Mouse (Mus musculus) gastrocnemius, postnatal 10 days (tissue): ENCODE measurements around the gene Gm6351. TPM values are rescaled to one million over a fixed set of nuclear protein-coding genes. Genes with fewer than 3 reads are reported as not detected.
"Not testable (repeated sequence)": the region's sequence is repeated elsewhere in the genome, so short reads cannot be mapped to it uniquely, and the experiment has no call there.

Experiments
- DNase-seq: peaks from one replicate; pipeline ENCODE4 v3.0.0; 2021; ENCODE audit warnings: mixed read lengths
- long read RNA-seq, 2 experiments: library from polyadenylated mRNA; stranded (forward); transcript quantifications; one replicate each; pipeline ENCODE4 v2.0.0; 2021
- total RNA-seq, 2 experiments: library from RNA; stranded (reverse); gene quantifications; 2 replicates each; pipeline ENCODE4 v1.2.3; 2021

The Gm6351 gene
- not detected for total RNA-seq
- long read RNA-seq, experiment 1, result 0 reads
- long read RNA-seq, experiment 2, result 0 reads

DNA sequence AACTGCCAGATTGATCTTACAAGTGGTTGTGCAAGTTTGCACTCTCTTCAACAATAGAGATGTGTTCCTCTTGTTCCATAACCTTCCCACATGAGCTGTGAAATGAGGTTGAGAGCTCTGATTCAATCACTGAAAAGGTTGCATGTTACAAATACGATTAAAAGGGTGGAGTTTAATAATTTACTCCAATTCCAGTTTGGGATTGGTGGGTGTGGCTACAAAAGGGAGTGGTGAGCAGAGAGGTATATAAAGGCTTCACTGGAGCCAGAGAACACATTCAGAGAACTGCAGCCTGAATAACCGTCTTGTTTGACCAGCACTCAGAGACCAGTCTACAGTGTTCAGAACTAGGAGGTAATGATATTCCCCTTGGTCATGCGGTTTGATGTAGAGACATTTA lies at the start of gene Gm6351:
Gene Gm6351, plus strand, starts transcription at position 301 of the 400 bp plus-strand sequence.
- not testable (repeated sequence) for DNase-seq

DNA sequence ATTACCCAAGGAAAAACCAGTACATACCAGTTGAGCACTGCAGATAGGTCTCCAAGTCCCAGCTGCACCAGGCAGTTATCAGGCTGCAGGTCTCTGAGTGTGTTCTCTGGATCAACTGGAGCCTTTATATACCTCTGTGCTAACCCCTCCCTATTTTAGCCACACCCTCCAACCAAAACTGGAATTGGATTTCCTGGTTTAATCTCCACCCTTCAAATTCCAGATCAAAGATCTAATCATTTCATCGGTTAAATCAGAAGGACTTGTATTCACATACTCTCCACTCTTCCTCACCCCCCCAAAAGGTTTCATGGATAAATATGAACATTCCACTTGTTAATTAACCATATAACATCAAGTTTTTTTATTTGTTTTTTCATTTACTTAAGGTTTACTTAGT lies 5.7 kb upstream of the Gm6351 start, which contains the start of gene BC061212:
Gene BC061212, minus strand, starts transcription at position 101 of the 400 bp plus-strand sequence.
- not testable (repeated sequence) for DNase-seq

Other genes starting within 250 kb of the Gm6351 start
- not detected for gene Gm7792, start 232.6 kb upstream of the Gm6351 start, total RNA-seq
- gene Gm16429, start 147.3 kb upstream of the Gm6351 start, total RNA-seq, result not detected
- gene BC061212, start 5.8 kb upstream of the Gm6351 start, total RNA-seq, result not detected
- gene Gm3106, start 141.6 kb downstream of the Gm6351 start, total RNA-seq, result not detected
- not detected for gene A430089I19Rik, start 230.4 kb downstream of the Gm6351 start, total RNA-seq
- gene Gm6502, start 238.1 kb downstream of the Gm6351 start, total RNA-seq, result not detected